27 mouse cellular contexts compared by ENCODE assay signal in the genomic region with DNA sequence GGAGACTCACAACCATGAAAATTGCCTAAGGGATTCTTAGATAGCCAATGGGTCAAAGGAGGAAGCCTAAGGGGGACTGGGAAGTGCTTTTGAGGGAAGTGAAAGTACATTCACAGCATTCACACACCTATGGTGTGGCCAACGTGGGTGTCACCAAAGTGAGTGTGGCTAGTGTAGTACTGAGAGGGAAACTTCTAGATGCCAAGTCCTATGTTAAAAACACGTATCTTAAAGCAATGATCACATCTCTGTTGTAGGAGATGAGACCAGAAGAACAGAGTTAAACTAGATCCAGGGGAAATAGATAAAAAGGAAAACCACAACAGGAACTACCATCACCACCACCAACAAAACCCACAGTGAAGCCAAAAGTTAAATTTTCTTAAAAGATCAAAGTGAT.
DNase-seq lines count a peak whose midpoint lies in the region; ATAC-seq and TF ChIP-seq lines count a peak whose summit lies in the region.
"Had no signal": no experiment of that assay in that cellular context is flagged by ENCODE, and none has a peak within 500 bp of the region (broad histone marks: within the 10 kb centered on the region; RNA-seq: fewer than 3 reads in every experiment).

No protein-coding gene starts in this region.

- no peak overlapping the region for H3K4me3 ChIP-seq in liver, adult 2 months (ENCODE audit: insufficient read depth, low read depth, low read length)
- H3K4me3 ChIP-seq in liver, embryonic 11.5 days (ENCODE audit: low read depth, low read length): no peak overlapping the region
- no peak overlapping the region for H3K4me3 ChIP-seq in limb, embryonic 10.5 days
- H3K4me3 ChIP-seq: embryonic facial prominence, embryonic 10.5 days; embryonic facial prominence, embryonic 15.5 days; heart, adult 2 months; heart, embryonic 12.5 days; layer of hippocampus, adult 2 months; limb, embryonic 15.5 days; liver, embryonic 15.5 days; lung, embryonic 15.5 days had no signal

- 48% methylated on average over 2 of the region's 2 CpGs for WGBS in liver, adult 2 months
- WGBS in liver, embryonic 11.5 days: 28% methylated on average over 2 of the region's 2 CpGs
- WGBS in limb, embryonic 10.5 days: 72% methylated on average over 2 of the region's 2 CpGs

- TF ChIP-seq CTCF in liver, adult 2 months (IDR thresholded peaks at IDR 0.05; ENCODE audit: low read depth, low read length): no peak

- no peaks in the 10 kb centered on the region for H3K4me1 ChIP-seq in liver, adult 2 months (ENCODE audit: control insufficient read depth, insufficient read depth, low read length)
- no peaks in the 10 kb centered on the region; the same call in 1 of the 2 replicates for H3K4me1 ChIP-seq in liver, embryonic 11.5 days (replicated peaks; ENCODE audit: control insufficient read depth, insufficient read depth, low read length)
- H3K4me1 ChIP-seq in limb, embryonic 10.5 days: peaks cover 12% of the 10 kb centered on the region
- H3K4me1 ChIP-seq: limb, embryonic 15.5 days; liver, embryonic 15.5 days; lung, embryonic 15.5 days had no signal

- no peaks in the 10 kb centered on the region for H3K79me2 ChIP-seq in liver, adult 2 months (ENCODE audit: control insufficient read depth, insufficient read depth, low read length)

- no peaks in the 10 kb centered on the region for H3K27me3 ChIP-seq in liver, adult 2 months (ENCODE audit: control insufficient read depth, insufficient read depth, low read length)
- H3K27me3 ChIP-seq in liver, embryonic 11.5 days (replicated peaks; ENCODE audit: control insufficient read depth, insufficient read depth, low read length): no peaks in the 10 kb centered on the region
- H3K27me3 ChIP-seq in limb, embryonic 10.5 days (ENCODE audit: low read depth, poor library complexity, severe bottlenecking): no peaks in the 10 kb centered on the region
- H3K27me3 ChIP-seq: CH12.LX; embryonic facial prominence, embryonic 15.5 days; heart, embryonic 12.5 days; limb, embryonic 15.5 days; liver, embryonic 15.5 days; lung, embryonic 15.5 days had no signal

- peak; percentile 12 for DNase-seq in liver, adult 2 months (ENCODE audit: extremely low read depth, low read depth, low spot score)
- no peak for DNase-seq in liver, embryonic 11.5 days (ENCODE audit: low spot score)
- DNase-seq in CD4-positive helper T cell, adult 2 months (ENCODE audit: low read depth, low spot score): peak; percentile 52
- DNase-seq in naive thymus-derived CD4-positive, alpha-beta T cell, adult 2 months (ENCODE audit: low read depth): peak; percentile 60
- DNase-seq in adrenal gland, adult 18-20 months (ENCODE audit: low spot score in 2 of 2): no peak
- DNase-seq in limb, embryonic 10.5 days (ENCODE audit: low spot score): no peak
- DNase-seq: adrenal gland, postnatal 25 days; B cell, adult 2 months; cerebellum, adult 11-12 months; cerebellum, postnatal 10 days; gastrocnemius, postnatal 25 days; heart, adult 2 months; kidney, adult 18-20 months; left cerebral cortex, postnatal 4 days; midbrain, embryonic 14.5 days; right cerebral cortex, postnatal 25 days had no signal

- no peak for TF ChIP-seq POLR2A in liver, adult 2 months (IDR thresholded peaks at IDR 0.05; ENCODE audit: extremely low read depth, insufficient read depth, low read length)

- H3K36me3 ChIP-seq in liver, adult 2 months (ENCODE audit: control insufficient read depth, insufficient read depth, low read length): no peaks in the 10 kb centered on the region
- H3K36me3 ChIP-seq in liver, embryonic 11.5 days (ENCODE audit: control insufficient read depth, insufficient read depth, low read length): no peaks in the 10 kb centered on the region
- H3K36me3 ChIP-seq in limb, embryonic 10.5 days: no peaks in the 10 kb centered on the region
- H3K36me3 ChIP-seq: embryonic facial prominence, embryonic 10.5 days; embryonic facial prominence, embryonic 15.5 days; heart, embryonic 12.5 days; limb, embryonic 15.5 days; liver, embryonic 15.5 days; lung, embryonic 15.5 days had no signal

- no peak for ATAC-seq in liver, embryonic 11.5 days (replicated peaks; ENCODE audit: low FRiP score)
- ATAC-seq in common myeloid progenitor, adult 5-6 weeks (replicated peaks; ENCODE audit: low read depth, poor library complexity, severe bottlenecking): peak; percentile 28
- ATAC-seq: forebrain, embryonic 14.5 days had no signal

- no peak overlapping the region for H3K4me2 ChIP-seq in liver, embryonic 11.5 days
- H3K4me2 ChIP-seq: embryonic facial prominence, embryonic 15.5 days; heart, embryonic 12.5 days; hindbrain, embryonic 14.5 days; limb, embryonic 15.5 days; liver, embryonic 15.5 days; lung, embryonic 15.5 days had no signal

- no peak overlapping the region for H3K27ac ChIP-seq in liver, adult 2 months (replicated peaks; ENCODE audit: insufficient read depth, low read depth, low read length)
- H3K27ac ChIP-seq in liver, embryonic 11.5 days (ENCODE audit: low read depth, low read length): no peak overlapping the region
- no peak overlapping the region for H3K27ac ChIP-seq in limb, embryonic 10.5 days
- H3K27ac ChIP-seq: embryonic facial prominence, embryonic 10.5 days; embryonic facial prominence, embryonic 15.5 days; heart, adult 2 months; hindbrain, embryonic 14.5 days; layer of hippocampus, adult 2 months; limb, embryonic 15.5 days; liver, embryonic 15.5 days; lung, embryonic 15.5 days had no signal

- no peak overlapping the region for H3K9ac ChIP-seq in liver, adult 2 months (ENCODE audit: low read depth, low read length)
- H3K9ac ChIP-seq in liver, embryonic 11.5 days (ENCODE audit: low read depth, low read length): no peak overlapping the region
- H3K9ac ChIP-seq: embryonic facial prominence, embryonic 15.5 days; heart, embryonic 12.5 days; hindbrain, embryonic 14.5 days; limb, embryonic 15.5 days; liver, embryonic 15.5 days; lung, embryonic 15.5 days had no signal

- no peaks in the 10 kb centered on the region for H3K9me3 ChIP-seq in liver, embryonic 11.5 days (ENCODE audit: control insufficient read depth, low read length)
- H3K9me3 ChIP-seq in limb, embryonic 10.5 days (replicated peaks): no peaks in the 10 kb centered on the region
- H3K9me3 ChIP-seq: embryonic facial prominence, embryonic 10.5 days; embryonic facial prominence, embryonic 15.5 days; heart, embryonic 12.5 days; limb, embryonic 15.5 days; liver, embryonic 15.5 days; lung, embryonic 15.5 days had no signal

Comparison
In these comparisons a context has a peak if more than half of its experiments do, and no peak if none do; other contexts are left out.
1. DNase-seq: peak in liver, adult 2 months (single experiment), CD4-positive helper T cell, adult 2 months (single experiment) and naive thymus-derived CD4-positive, alpha-beta T cell, adult 2 months (single experiment); none in liver, embryonic 11.5 days (single experiment), adrenal gland, adult 18-20 months (0 of 2) and limb, embryonic 10.5 days (single experiment).